Mouse (Mus musculus) intestine, embryonic 16.5 days (tissue): ENCODE data around the gene Retreg2. TPM values are rescaled to one million over a fixed set of nuclear protein-coding genes. Genes with fewer than 3 reads are reported as not detected.

ENCODE experiments used
- ATAC-seq: fragments of 200-750 bp; cut with Nextera tagmentation; 2 replicates; pipeline ENCODE4 v1.8.0; 2017; ENCODE audit warnings: moderate TSS enrichment, moderate library complexity
- H3K27ac ChIP-seq: fragments of 300-500 bp; sonication (generic); 2 replicates; pipeline ENCODE4 v1.5.1; 2014; ENCODE audit warnings: mild to moderate bottlenecking, low read length
- H3K27me3 ChIP-seq: fragments of 300-500 bp; sonication (generic); replicated peaks from 2 replicates; pipeline ENCODE4 v1.6.1; 2014; ENCODE audit warnings: low read length, control low read depth, mixed read lengths; ENCODE audit not compliant: control insufficient read depth, insufficient read depth
- H3K36me3 ChIP-seq: fragments of 300-500 bp; sonication (generic); 2 replicates; pipeline ENCODE4 v1.6.1; 2014; ENCODE audit warnings: low read length, control low read depth; ENCODE audit not compliant: control insufficient read depth, insufficient read depth
- H3K4me1 ChIP-seq: fragments of 300-500 bp; sonication (generic); 2 replicates; pipeline ENCODE4 v1.6.1; 2014; ENCODE audit warnings: low read length, control low read depth, mixed read lengths; ENCODE audit not compliant: control insufficient read depth, insufficient read depth
- H3K4me2 ChIP-seq: fragments of 300-500 bp; sonication (generic); 2 replicates; pipeline ENCODE4 v1.6.1; 2014; ENCODE audit warnings: low read depth, low read length, control low read depth
- H3K4me3 ChIP-seq: fragments of 300-500 bp; sonication (generic); 2 replicates; pipeline ENCODE4 v1.5.1; 2014; ENCODE audit warnings: mild to moderate bottlenecking, low read length
- H3K9ac ChIP-seq: fragments of 300-500 bp; sonication (generic); 2 replicates; pipeline ENCODE4 v1.6.1; 2014; ENCODE audit warnings: low read depth, low read length
- H3K9me3 ChIP-seq: fragments of 300-500 bp; sonication (generic); 2 replicates; pipeline ENCODE4 v1.6.1; 2016; ENCODE audit warnings: low read length, control low read depth; ENCODE audit not compliant: control insufficient read depth
- WGBS: fragments of 180-500 bp; shearing (Covaris S2); extraction: QIAGEN DNeasy Blood & Tissue Kit; methylation state at CpG from one replicate; pipeline ENCODE4 v1.1.7; 2014; 5-methylcytosine and 5-hydroxymethylcytosine counted together
- polyA plus RNA-seq: library from polyadenylated mRNA; unstranded; fragments of >200 nt; fragmentation: Nextera tagmentation; extraction: Ambion mirVana; gene quantifications from 2 replicates; pipeline ENCODE4 v1.2.1, GENCODE M21; 2015

The Retreg2 gene
- polyA plus RNA-seq, 1 experiment from 2014 or later: 44.7 TPM

DNA sequence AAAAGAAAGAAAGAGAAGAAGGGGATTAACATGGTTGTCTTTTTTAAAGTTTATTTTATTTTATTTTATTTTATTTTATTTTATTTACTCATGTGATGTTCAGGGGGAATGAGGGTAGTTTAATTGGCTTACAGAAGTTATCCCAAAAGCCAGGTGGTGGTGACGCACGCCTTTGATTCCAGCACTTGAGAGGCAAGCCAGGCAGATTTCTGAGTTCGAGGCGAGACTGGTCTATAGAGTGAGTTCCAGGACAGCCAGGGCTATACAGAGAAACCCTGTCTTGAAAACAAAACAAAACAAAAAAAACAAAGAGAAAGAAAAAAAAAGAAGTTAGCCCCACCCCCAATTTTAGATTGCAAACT lies 17.7 kb downstream of the Retreg2 start:
- Histone ChIP-seq H3K9ac (no peak overlapping the region), H3K4me1 (no peaks in the 10 kb centered on the region), H3K4me2 (no peak overlapping the region), H3K27me3 (no peaks in the 10 kb centered on the region), H3K36me3 (no peaks in the 10 kb centered on the region), H3K9me3 (no peaks in the 10 kb centered on the region), H3K27ac (no peak overlapping the region), H3K4me3 (no peak overlapping the region)
- no peak for ATAC-seq
- WGBS: 83% methylated on average over 4 of the region's 4 CpGs

- ATAC-seq: peak; percentile 31
- peaks cover 13% of the 10 kb centered on the region for H3K4me1 ChIP-seq
- H3K9me3 ChIP-seq: no peaks in the 10 kb centered on the region
- peaks cover 7% of the 10 kb centered on the region for H3K36me3 ChIP-seq
- H3K4me3 ChIP-seq: peak overlapping the region; percentile 88
- peak overlapping the region; percentile 89 for H3K4me2 ChIP-seq
- no peaks in the 10 kb centered on the region for H3K27me3 ChIP-seq
- peak overlapping the region; percentile 17 for H3K27ac ChIP-seq
- peak overlapping the region; percentile 90 for H3K9ac ChIP-seq
- WGBS: 7% methylated on average over 7 of the region's 7 CpGs
Observed at GRCm38 (mm10) chr1:75168093-75168471, 25.5 kb downstream of the Retreg2 start.

GRCm38 (mm10) chr1:75168472-75169464 lies 26.2 kb downstream of the Retreg2 start, which contains the start of gene Zfand2b:
Gene Zfand2b, plus strand, starts transcription at chr1:75168646.
- 2% methylated on average over 59 of the region's 59 CpGs for WGBS
- Histone ChIP-seq H3K4me3 (peak within 1 kb of the TSS; percentile 88), H3K9ac (peak within 1 kb of the TSS; percentile 90), H3K27ac (peak within 1 kb of the TSS; percentile 93), H3K9me3 (no peaks in the 10 kb centered on the region), H3K27me3 (no peaks in the 10 kb centered on the region), H3K36me3 (peaks cover 7% of the 10 kb centered on the region), H3K4me2 (peak within 1 kb of the TSS; percentile 89), H3K4me1 (peaks cover 13% of the 10 kb centered on the region)
- peak; percentile 99 for ATAC-seq

- peak; percentile 42 for ATAC-seq
- 6% methylated on average over 23 of the region's 23 CpGs for WGBS
- peak overlapping the region; percentile 39; the same call in 1 of the 2 replicates for H3K27ac ChIP-seq
Observed at GRCm38 (mm10) chr1:75179334-75180104, 36.9 kb downstream of the Retreg2 start.

GRCm38 (mm10) chr1:75180105-75180590 lies 37.6 kb downstream of the Retreg2 start, which contains the start of gene Abcb6:
Gene Abcb6, minus strand, starts transcription at chr1:75180392.
- peak; percentile 94 for ATAC-seq
- no peaks in the 10 kb centered on the region for H3K27me3 ChIP-seq
- H3K9ac ChIP-seq: peak within 1 kb of the TSS; percentile 75
- WGBS: 0% methylated on average over 31 of the region's 31 CpGs
- peaks cover 21% of the 10 kb centered on the region for H3K4me1 ChIP-seq
- peak within 1 kb of the TSS; percentile 63 for H3K4me3 ChIP-seq
- peak within 1 kb of the TSS; percentile 63 for H3K27ac ChIP-seq
- peaks cover 23% of the 10 kb centered on the region for H3K36me3 ChIP-seq
- 0 out of 2 replicates have a peak, but pooled peaks cover 3% of the 10 kb centered on the region for H3K9me3 ChIP-seq
- H3K4me2 ChIP-seq: peak within 1 kb of the TSS; percentile 95

More at GRCm38 (mm10) chr1:75179334-75180104, 36.9 kb downstream of the Retreg2 start:
- 0 out of 2 replicates have a peak, but pooled peaks cover 3% of the 10 kb centered on the region for H3K9me3 ChIP-seq
- H3K4me3 ChIP-seq: peak overlapping the region; percentile 63
- H3K27me3 ChIP-seq: no peaks in the 10 kb centered on the region
- peaks cover 18% of the 10 kb centered on the region for H3K36me3 ChIP-seq
- H3K4me1 ChIP-seq: peaks cover 21% of the 10 kb centered on the region
- H3K4me2 ChIP-seq: peak overlapping the region; percentile 95
- peak overlapping the region; percentile 75 for H3K9ac ChIP-seq

- Histone ChIP-seq H3K27ac (peak overlapping the region; percentile 63), H3K36me3 (peaks cover 28% of the 10 kb centered on the region), H3K9me3 (0 out of 2 replicates have a peak, but pooled peaks cover 3% of the 10 kb centered on the region), H3K4me1 (peaks cover 21% of the 10 kb centered on the region), H3K4me2 (peak overlapping the region; percentile 95), H3K4me3 (peak overlapping the region; percentile 63), H3K9ac (0 out of 2 replicates have a peak overlapping the region, but pooled peaks have one; percentile 75), H3K27me3 (no peaks in the 10 kb centered on the region)
- ATAC-seq: peak; percentile 60
- 28% methylated on average over 7 of the region's 7 CpGs for whole genome bisulfite sequencing
Observed at GRCm38 (mm10) chr1:75180741-75181140, 38.2 kb downstream of the Retreg2 start.

DNA sequence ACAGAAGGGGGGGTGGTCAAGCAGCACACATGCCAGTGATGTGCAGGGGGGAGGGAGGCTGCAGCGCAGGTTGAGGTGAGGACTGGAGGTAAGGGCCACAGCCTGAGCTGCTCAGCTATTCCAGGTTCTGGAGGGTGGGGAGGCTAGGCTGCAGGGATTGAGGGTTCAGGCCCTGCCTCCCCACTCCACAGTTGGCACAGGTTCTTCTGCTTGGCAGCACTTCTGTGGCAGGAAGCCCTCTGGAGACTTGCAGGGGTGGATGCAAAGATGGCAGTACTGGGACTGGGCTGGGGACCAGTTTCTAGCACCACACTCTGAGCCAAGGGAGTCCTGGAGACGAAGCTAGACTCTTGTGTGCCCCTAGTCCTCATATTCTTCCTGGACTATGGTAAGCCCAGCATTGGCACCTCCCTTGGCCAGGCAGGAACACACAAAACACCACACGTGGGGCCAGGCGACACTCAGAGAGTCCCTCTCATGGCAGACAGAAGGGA lies 38.8 kb downstream of the Retreg2 start:
- no peak overlapping the region for H3K9ac ChIP-seq
- H3K9me3 ChIP-seq: 0 out of 2 replicates have a peak, but pooled peaks cover 3% of the 10 kb centered on the region
- H3K4me1 ChIP-seq: peaks cover 21% of the 10 kb centered on the region
- no peak overlapping the region for H3K27ac ChIP-seq
- ATAC-seq: no peak
- peaks cover 35% of the 10 kb centered on the region for H3K36me3 ChIP-seq
- WGBS: 82% methylated on average over 4 of the region's 4 CpGs
- H3K4me2 ChIP-seq: no peak overlapping the region
- H3K27me3 ChIP-seq: no peaks in the 10 kb centered on the region
- no peak overlapping the region for H3K4me3 ChIP-seq

DNA sequence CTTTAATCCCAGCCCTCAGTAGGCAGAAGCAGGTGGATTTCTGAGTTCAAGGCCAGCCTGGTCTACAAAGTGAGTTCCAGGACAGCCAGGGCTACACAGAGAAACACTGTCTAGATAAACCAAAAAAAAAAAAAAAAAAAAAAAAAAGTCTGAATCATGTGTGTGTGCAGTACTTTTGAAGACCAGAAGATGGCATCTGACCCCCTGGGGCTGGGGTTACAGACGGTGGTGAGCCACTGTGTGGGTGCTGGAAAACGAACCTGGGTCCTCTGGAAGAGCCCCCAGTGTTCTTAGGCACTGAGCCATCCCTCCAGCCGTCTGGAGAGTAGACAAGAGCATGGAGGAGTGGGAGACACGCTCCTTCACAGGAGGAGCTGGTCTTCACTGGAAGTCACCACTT lies 39.6 kb downstream of the Retreg2 start:
- Histone ChIP-seq H3K4me2 (no peak overlapping the region), H3K9ac (no peak overlapping the region), H3K27ac (no peak overlapping the region), H3K36me3 (peaks cover 41% of the 10 kb centered on the region), H3K27me3 (no peaks in the 10 kb centered on the region), H3K4me3 (no peak overlapping the region), H3K9me3 (0 out of 2 replicates have a peak, but pooled peaks cover 3% of the 10 kb centered on the region), H3K4me1 (peaks cover 21% of the 10 kb centered on the region)
- 74% methylated on average over 4 of the region's 4 CpGs for WGBS
- no peak for ATAC-seq
